Mouse (Mus musculus): ENCODE measurements around the gene Smurf1. TPM values are rescaled to one million over a fixed set of nuclear protein-coding genes. Genes with fewer than 3 reads are reported as not detected.

The Smurf1 gene
- 16.4 and 20.2 TPM in 2 replicates for polyA plus RNA-seq (2012; rRNA removed)

- peak; percentile 69 to 77 for DNase-seq (ENCODE audit: low read depth in 1 of 2, low spot score in 2 of 2)
- Histone ChIP-seq H3K4me3 (ENCODE audit: extremely low read depth, insufficient read depth, insufficient read length) (peak within 1 kb of the TSS; percentile 60), H3K36me3 (ENCODE audit: control insufficient read depth, insufficient read depth, low read length) (no peaks in the 10 kb centered on the region), H3K27ac (ENCODE audit: insufficient read depth, low read length) (peak within 1 kb of the TSS; percentile 66), H3K4me1 (ENCODE audit: control insufficient read depth, insufficient read depth, insufficient read length) (peaks cover 12% of the 10 kb centered on the region; the same call in 1 of the 2 replicates), H3K27me3 (ENCODE audit: control insufficient read depth, insufficient read depth, low read length) (no peaks in the 10 kb centered on the region)
- WGBS: under 1% methylated on average over 85 of the region's 89 CpGs
- TF ChIP-seq POLR2A (IDR thresholded peaks at IDR 0.05; ENCODE audit: low read depth, low read length): no peak; the same call in 1 of the 2 replicates
- no peak for TF ChIP-seq CTCF (IDR thresholded peaks at IDR 0.05; ENCODE audit: extremely low read depth, insufficient read depth, insufficient read length, insufficient replicate concordance)
These were observed at the start of gene Smurf1 for GRCm38 (mm10) chr5:144965639-144966351. TSS of gene Smurf1 (minus strand) at chr5:144965847.

GRCm38 (mm10) chr5:145014278-145014677 is 48.6 kb upstream of the Smurf1 start:
- WGBS: 93% methylated on average over 1 of the region's 1 CpGs
- H3K27me3 ChIP-seq (ENCODE audit: control insufficient read depth, insufficient read depth, low read length): no peaks in the 10 kb centered on the region
- DNase-seq (ENCODE audit: low read depth in 1 of 2, low spot score in 2 of 2): no peak
- H3K27ac ChIP-seq (ENCODE audit: insufficient read depth, low read length): no peak overlapping the region
- H3K4me1 ChIP-seq (ENCODE audit: control insufficient read depth, insufficient read depth, insufficient read length): no peaks in the 10 kb centered on the region
- H3K4me3 ChIP-seq (ENCODE audit: extremely low read depth, insufficient read depth, insufficient read length): no peak overlapping the region
- TF ChIP-seq CTCF (IDR thresholded peaks at IDR 0.05; ENCODE audit: extremely low read depth, insufficient read depth, insufficient read length, insufficient replicate concordance) (no peak), POLR2A (IDR thresholded peaks at IDR 0.05; ENCODE audit: low read depth, low read length) (no peak)
- H3K36me3 ChIP-seq (ENCODE audit: control insufficient read depth, insufficient read depth, low read length): no peaks in the 10 kb centered on the region

GRCm38 (mm10) chr5:145008878-145009659 is 43.4 kb upstream of the Smurf1 start:
- Histone ChIP-seq H3K4me3 (ENCODE audit: extremely low read depth, insufficient read depth, insufficient read length) (no peak overlapping the region), H3K36me3 (ENCODE audit: control insufficient read depth, insufficient read depth, low read length) (no peaks in the 10 kb centered on the region), H3K27ac (ENCODE audit: insufficient read depth, low read length) (no peak overlapping the region), H3K4me1 (ENCODE audit: control insufficient read depth, insufficient read depth, insufficient read length) (no peaks in the 10 kb centered on the region), H3K27me3 (ENCODE audit: control insufficient read depth, insufficient read depth, low read length) (no peaks in the 10 kb centered on the region)
- no peak for DNase-seq (ENCODE audit: low read depth in 1 of 2, low spot score in 2 of 2)
- TF ChIP-seq POLR2A (IDR thresholded peaks at IDR 0.05; ENCODE audit: low read depth, low read length) (no peak), CTCF (IDR thresholded peaks at IDR 0.05; ENCODE audit: extremely low read depth, insufficient read depth, insufficient read length, insufficient replicate concordance) (no peak)
- 90% methylated on average over 15 of the region's 15 CpGs for WGBS

- no peak overlapping the region for H3K27ac ChIP-seq (ENCODE audit: insufficient read depth, low read length)
- DNase-seq (ENCODE audit: low read depth in 1 of 2, low spot score in 2 of 2): no peak
- H3K27me3 ChIP-seq (ENCODE audit: control insufficient read depth, insufficient read depth, low read length): no peaks in the 10 kb centered on the region
- H3K36me3 ChIP-seq (ENCODE audit: control insufficient read depth, insufficient read depth, low read length): no peaks in the 10 kb centered on the region
- H3K4me1 ChIP-seq (ENCODE audit: control insufficient read depth, insufficient read depth, insufficient read length): no peaks in the 10 kb centered on the region
- H3K4me3 ChIP-seq (ENCODE audit: extremely low read depth, insufficient read depth, insufficient read length): no peak overlapping the region
- TF ChIP-seq POLR2A (IDR thresholded peaks at IDR 0.05; ENCODE audit: low read depth, low read length) (no peak), CTCF (IDR thresholded peaks at IDR 0.05; ENCODE audit: extremely low read depth, insufficient read depth, insufficient read length, insufficient replicate concordance) (no peak)
- WGBS: 68% methylated on average over 6 of the region's 6 CpGs
These were observed 39.9 kb upstream of the Smurf1 start for GRCm38 (mm10) chr5:145005596-145005995.

GRCm38 (mm10) chr5:145004495-145004894 is 38.8 kb upstream of the Smurf1 start:
- Histone ChIP-seq H3K27me3 (ENCODE audit: control insufficient read depth, insufficient read depth, low read length) (no peaks in the 10 kb centered on the region), H3K27ac (ENCODE audit: insufficient read depth, low read length) (no peak overlapping the region), H3K4me3 (ENCODE audit: extremely low read depth, insufficient read depth, insufficient read length) (no peak overlapping the region), H3K36me3 (ENCODE audit: control insufficient read depth, insufficient read depth, low read length) (no peaks in the 10 kb centered on the region), H3K4me1 (ENCODE audit: control insufficient read depth, insufficient read depth, insufficient read length) (no peaks in the 10 kb centered on the region)
- 77% methylated on average over 9 of the region's 9 CpGs for WGBS
- DNase-seq (ENCODE audit: low read depth in 1 of 2, low spot score in 2 of 2): no peak
- TF ChIP-seq CTCF (IDR thresholded peaks at IDR 0.05; ENCODE audit: extremely low read depth, insufficient read depth, insufficient read length, insufficient replicate concordance) (no peak), POLR2A (IDR thresholded peaks at IDR 0.05; ENCODE audit: low read depth, low read length) (no peak)

GRCm38 (mm10) chr5:145003362-145003761 is 37.7 kb upstream of the Smurf1 start:
- no peak for DNase-seq (ENCODE audit: low read depth in 1 of 2, low spot score in 2 of 2)
- TF ChIP-seq CTCF (IDR thresholded peaks at IDR 0.05; ENCODE audit: extremely low read depth, insufficient read depth, insufficient read length, insufficient replicate concordance) (no peak), POLR2A (IDR thresholded peaks at IDR 0.05; ENCODE audit: low read depth, low read length) (no peak)
- no peaks in the 10 kb centered on the region for H3K36me3 ChIP-seq (ENCODE audit: control insufficient read depth, insufficient read depth, low read length)
- H3K27me3 ChIP-seq (ENCODE audit: control insufficient read depth, insufficient read depth, low read length): no peaks in the 10 kb centered on the region
- no peak overlapping the region for H3K4me3 ChIP-seq (ENCODE audit: extremely low read depth, insufficient read depth, insufficient read length)
- WGBS: 61% methylated on average over 3 of the region's 3 CpGs
- H3K4me1 ChIP-seq (ENCODE audit: control insufficient read depth, insufficient read depth, insufficient read length): no peaks in the 10 kb centered on the region
- no peak overlapping the region for H3K27ac ChIP-seq (ENCODE audit: insufficient read depth, low read length)

Measured in spleen, adult 2 months (tissue).